Mouse (Mus musculus) left cerebral cortex, postnatal 14 days (tissue): ENCODE measurements around the gene H1fx. TPM values are rescaled to one million over a fixed set of nuclear protein-coding genes. Genes with fewer than 3 reads are reported as not detected.
A peak's percentile ranks its signal among the peaks of the same experiment; 100 is the strongest.
"Not testable (repeated sequence)": the region's sequence is repeated elsewhere in the genome, so short reads cannot be mapped to it uniquely, and the experiment has no call there.

Experiments used
- DNase-seq, 2 experiments: peaks; one replicate each; pipeline ENCODE4 v3.0.0; 2021 to 2022; ENCODE audit warnings: low spot score in 2 of 2, mixed read lengths in 1 of 2
- intact Hi-C: fragments of 180-260 bp; cut with DNase I; formaldehyde crosslinking; loops from one replicate; pipeline ENCODE4 v1.15.1; 2025
- long read RNA-seq, 2 experiments: library from polyadenylated mRNA; stranded (forward); transcript quantifications; one replicate each; pipeline ENCODE4 v2.0.0; 2021
- total RNA-seq, 2 experiments: library from RNA; stranded (reverse); gene quantifications; 2 replicates each; pipeline ENCODE4 v1.2.3; 2021

Gene H1fx
- 10 to 100 TPM; 61.9 to 84.0 TPM for total RNA-seq
- long read RNA-seq, experiment 1, transcript H1fx-201 (1 exons, 1,217 nt): major isoform, 27 of 27 reads
- long read RNA-seq, experiment 1, partial matches to known transcripts: 0 of 27 reads
- long read RNA-seq, experiment 1, other reads (novel, unspliced or antisense): 0 of 27 reads
- long read RNA-seq, experiment 2, transcript H1fx-201 (1 exons, 1,217 nt): major isoform, 19 of 19 reads
- long read RNA-seq, experiment 2, partial matches to known transcripts: 0 of 19 reads
- long read RNA-seq, experiment 2, other reads (novel, unspliced or antisense): 0 of 19 reads

- peak; percentile 76 to 82 for DNase-seq
- intact Hi-C loops: loop anchor here (5.0 kb wide), 1 partner anchor 69 kb away; the partner anchor contains the start of gene Hmces
These were observed at the start of gene H1fx for GRCm38 (mm10) chr6:87981547-87982256. Gene H1fx, minus strand, starts transcription at chr6:87981637.

- intact Hi-C loops: no loop called here
- DNase-seq: no peak
These were observed 49.0 kb upstream of the H1fx start for GRCm38 (mm10) chr6:88030432-88030831.

- intact Hi-C loops: no loop called here
These were observed 46.0 kb upstream of the H1fx start for GRCm38 (mm10) chr6:88027390-88027789.

GRCm38 (mm10) chr6:88023316-88023890, 42.0 kb upstream of the H1fx start:
- no peak for DNase-seq
- intact Hi-C loops: no loop called here

More at GRCm38 (mm10) chr6:88027390-88027789, 46.0 kb upstream of the H1fx start:
- DNase-seq: peak; percentile 33 to 45

GRCm38 (mm10) chr6:88019154-88019553, 37.7 kb upstream of the H1fx start:
- intact Hi-C loops: no loop called here
- no peak for DNase-seq

- no peak for DNase-seq
- intact Hi-C loops: no loop called here
These were observed 36.4 kb upstream of the H1fx start for GRCm38 (mm10) chr6:88017821-88018220.

- DNase-seq: no peak
- intact Hi-C loops: no loop called here
These were observed 34.4 kb upstream of the H1fx start for GRCm38 (mm10) chr6:88015797-88016196.

GRCm38 (mm10) chr6:88013456-88013855, 32.0 kb upstream of the H1fx start:
- intact Hi-C loops: loop anchor here (5.0 kb wide), 1 partner anchor 64 kb away; no protein-coding TSS in a partner anchor
- no peak for DNase-seq

GRCm38 (mm10) chr6:88012601-88013000, 31.2 kb upstream of the H1fx start:
- no peak for DNase-seq
- intact Hi-C loops: loop anchor here (5.0 kb wide), 1 partner anchor 65 kb away; no protein-coding TSS in a partner anchor

- peak in 1 of 2 experiments; percentile 60 for DNase-seq
- intact Hi-C loops: loop anchor here (5.0 kb wide), 1 partner anchor 66 kb away; no protein-coding TSS in a partner anchor
These were observed 29.7 kb upstream of the H1fx start for GRCm38 (mm10) chr6:88011106-88011505.

- intact Hi-C loops: no loop called here
- DNase-seq: no peak
These were observed 27.8 kb upstream of the H1fx start for GRCm38 (mm10) chr6:88009209-88009608.

GRCm38 (mm10) chr6:88004773-88005172, 23.3 kb upstream of the H1fx start:
- intact Hi-C loops, DNase-seq: not testable (repeated sequence)

- intact Hi-C loops: no loop called here
- DNase-seq: no peak
These were observed 22.0 kb upstream of the H1fx start for GRCm38 (mm10) chr6:88003439-88003838.

- no peak for DNase-seq
- intact Hi-C loops: loop anchor here (5.0 to 10.0 kb wide), 2 partner anchors 86 to 154 kb away; partner anchors contain the start of gene Hmces
These were observed 16.9 kb upstream of the H1fx start for GRCm38 (mm10) chr6:87998358-87998757.

GRCm38 (mm10) chr6:87997706-87998265, 16.3 kb upstream of the H1fx start:
- intact Hi-C loops: loop anchor here (5.0 to 10.0 kb wide), 2 partner anchors 85 to 153 kb away; partner anchors contain the start of gene Hmces

GRCm38 (mm10) chr6:87996606-87997005, 15.2 kb upstream of the H1fx start:
- intact Hi-C loops: loop anchor here (5.0 to 10.0 kb wide), 2 partner anchors 84 to 152 kb away; partner anchors contain the start of gene Hmces
- DNase-seq: no peak

More at GRCm38 (mm10) chr6:87997706-87998265, 16.3 kb upstream of the H1fx start:
- peak; percentile 85 to 89 for DNase-seq

GRCm38 (mm10) chr6:87995519-87995918, 14.1 kb upstream of the H1fx start:
- DNase-seq: no peak
- intact Hi-C loops: loop anchor here (5.0 to 10.0 kb wide), 2 partner anchors 83 to 151 kb away; partner anchors contain the start of gene Hmces

- intact Hi-C loops: loop anchor here (10.0 kb wide), 1 partner anchor 149 kb away; no protein-coding TSS in a partner anchor
- peak; percentile 55 to 72 for DNase-seq
These were observed 12.5 kb upstream of the H1fx start for GRCm38 (mm10) chr6:87993790-87994571.
